Mouse (Mus musculus): ENCODE results near the gene Otud4.

- TF ChIP-seq CTCF (IDR thresholded peaks at IDR 0.05) (no peak), EP300 (IDR thresholded peaks at IDR 0.05) (no peak)
Measured at GRCm38 (mm10) chr8:79622346-79622745, 17.1 kb upstream of the Otud4 start.
